Mouse (Mus musculus): ENCODE measurements around the gene 9530077C05Rik. TPM values are rescaled to one million over a fixed set of nuclear protein-coding genes. Genes with fewer than 3 reads are reported as not detected.
A peak's percentile ranks its signal among the peaks of the same experiment; 100 is the strongest.

Gene 9530077C05Rik
- polyA plus RNA-seq, 2 experiments: 1.1 to 1.5 TPM

- TF ChIP-seq CTCF (IDR thresholded peaks at IDR 0.05; ENCODE audit: low read depth): no peak
- TF ChIP-seq EP300 (IDR thresholded peaks at IDR 0.05; ENCODE audit: low read depth): no peak
- Histone ChIP-seq H3K4me3 (ENCODE audit: insufficient read depth in 1 of 2, low read depth in 2 of 2, low read length in 2 of 2) (no peak overlapping the region), H3K27me3 (ENCODE audit: control insufficient read depth, insufficient read depth, low read length) (no peaks in the 10 kb centered on the region), H3K9ac (replicated peaks) (no peak overlapping the region), H3K36me3 (replicated peaks; ENCODE audit: control insufficient read depth, insufficient read depth, low read depth) (peaks cover 22% of the 10 kb centered on the region), H3K4me1 (replicated peaks; ENCODE audit: control insufficient read depth in 2 of 2, insufficient read depth in 2 of 2, low read length in 1 of 2) (peaks cover 0 to 16% of the 10 kb centered on the region in 2 experiments; a peak in 2 of 4 replicates), H3K27ac (no peak overlapping the region), H3K4me2 (ENCODE audit: low read depth) (no peak overlapping the region), H3K9me3 (ENCODE audit: control insufficient read depth, low read length) (no peaks in the 10 kb centered on the region)
- no peak for ATAC-seq (ENCODE audit: insufficient read depth)
- no peak for DNase-seq (ENCODE audit: low read depth in 3 of 3, low spot score in 3 of 3)
- 78% methylated on average over 11 of the region's 11 CpGs for WGBS (ENCODE audit: insufficient replicate concordance)
Observed at GRCm38 (mm10) chr9:22457142-22457835, 46.0 kb downstream of the 9530077C05Rik start.

DNA sequence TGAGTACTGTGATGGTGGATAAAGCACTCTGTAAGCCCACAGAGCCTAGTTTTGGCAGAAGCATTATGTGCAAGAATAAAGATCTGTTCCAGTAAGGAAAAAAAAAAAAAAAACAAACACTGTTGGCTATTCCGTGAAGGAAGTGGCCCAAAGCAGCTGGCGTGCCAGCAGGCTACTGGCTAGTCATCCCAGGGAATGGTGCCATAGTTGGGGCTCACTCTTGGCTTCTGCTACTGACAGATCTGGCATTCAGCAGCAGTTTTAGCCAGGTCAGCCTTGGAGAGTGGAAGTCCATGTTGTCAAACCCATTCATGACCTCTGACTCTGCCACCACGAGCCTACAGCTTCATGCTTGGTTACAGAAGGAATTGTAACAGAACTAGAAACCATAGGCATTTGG lies 50.6 kb downstream of the 9530077C05Rik start:
- 73% methylated on average over 3 of the region's 3 CpGs for WGBS (ENCODE audit: insufficient replicate concordance)
- no peaks in the 10 kb centered on the region for H3K27me3 ChIP-seq (ENCODE audit: control insufficient read depth, insufficient read depth, low read length)
- no peak overlapping the region for H3K27ac ChIP-seq
- TF ChIP-seq CTCF (IDR thresholded peaks at IDR 0.05; ENCODE audit: low read depth) (no peak), EP300 (IDR thresholded peaks at IDR 0.05; ENCODE audit: low read depth) (no peak)
- H3K9me3 ChIP-seq (ENCODE audit: control insufficient read depth, low read length): no peaks in the 10 kb centered on the region
- H3K4me2 ChIP-seq (ENCODE audit: low read depth): no peak overlapping the region
- peaks cover 8% of the 10 kb centered on the region; the same call in 1 of the 2 replicates for H3K36me3 ChIP-seq (replicated peaks; ENCODE audit: control insufficient read depth, insufficient read depth, low read depth)
- H3K4me3 ChIP-seq (ENCODE audit: insufficient read depth in 1 of 2, low read depth in 2 of 2, low read length in 2 of 2): no peak overlapping the region
- no peak for ATAC-seq (ENCODE audit: insufficient read depth)
- no peak for DNase-seq (ENCODE audit: low read depth in 3 of 3, low spot score in 3 of 3)
- no peak overlapping the region for H3K9ac ChIP-seq (replicated peaks)
- no peaks in the 10 kb centered on the region; a peak in 1 of 4 replicates for H3K4me1 ChIP-seq (replicated peaks; ENCODE audit: control insufficient read depth in 2 of 2, insufficient read depth in 2 of 2, low read length in 1 of 2)

DNA sequence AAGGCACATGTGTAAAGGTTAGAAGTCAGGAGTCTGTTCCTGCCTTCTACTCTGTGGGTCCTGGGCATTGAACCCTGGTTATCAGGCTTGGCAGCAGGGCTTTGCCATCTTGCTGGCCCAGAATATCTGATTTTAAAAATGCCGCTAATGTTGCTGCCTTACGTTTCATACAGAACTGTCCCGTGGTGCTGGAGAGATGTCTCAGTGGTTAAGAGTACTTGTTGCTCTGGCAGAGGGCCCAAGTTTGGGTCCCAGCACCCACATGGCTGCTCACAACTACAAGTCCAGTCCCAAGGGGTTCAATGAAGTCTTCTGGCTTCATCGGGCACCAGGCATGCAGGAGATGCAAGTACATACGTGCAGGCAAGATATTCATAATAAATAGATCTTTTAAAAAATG lies 54.9 kb downstream of the 9530077C05Rik start:
- 78% methylated on average over 5 of the region's 5 CpGs for WGBS (ENCODE audit: insufficient replicate concordance)
- no peak overlapping the region for H3K4me2 ChIP-seq (ENCODE audit: low read depth)
- TF ChIP-seq EP300 (IDR thresholded peaks at IDR 0.05; ENCODE audit: low read depth): no peak
- no peak for TF ChIP-seq CTCF (IDR thresholded peaks at IDR 0.05; ENCODE audit: low read depth)
- H3K4me1 ChIP-seq (replicated peaks; ENCODE audit: control insufficient read depth in 2 of 2, insufficient read depth in 2 of 2, low read length in 1 of 2): peaks cover 0 to 5% of the 10 kb centered on the region in 2 experiments; a peak in 1 of 4 replicates
- ATAC-seq (ENCODE audit: insufficient read depth) (no peak), DNase-seq (ENCODE audit: low read depth in 3 of 3, low spot score in 3 of 3) (no peak)
- H3K9ac ChIP-seq (replicated peaks): no peak overlapping the region
- H3K9me3 ChIP-seq (ENCODE audit: control insufficient read depth, low read length): no peaks in the 10 kb centered on the region
- peaks cover 5% of the 10 kb centered on the region; the same call in 1 of the 2 replicates for H3K36me3 ChIP-seq (replicated peaks; ENCODE audit: control insufficient read depth, insufficient read depth, low read depth)
- H3K27ac ChIP-seq: no peak overlapping the region
- H3K4me3 ChIP-seq (ENCODE audit: insufficient read depth in 1 of 2, low read depth in 2 of 2, low read length in 2 of 2): no peak overlapping the region
- H3K27me3 ChIP-seq (ENCODE audit: control insufficient read depth, insufficient read depth, low read length): no peaks in the 10 kb centered on the region

GRCm38 (mm10) chr9:22467371-22468169 lies 56.3 kb downstream of the 9530077C05Rik start:
- peak in 2 of 3 experiments; percentile 30 to 45 for DNase-seq (ENCODE audit: low read depth in 3 of 3, low spot score in 3 of 3)
- H3K4me1 ChIP-seq (replicated peaks; ENCODE audit: control insufficient read depth in 2 of 2, insufficient read depth in 2 of 2, low read length in 1 of 2): peaks cover 0 to 5% of the 10 kb centered on the region in 2 experiments; a peak in 1 of 4 replicates
- H3K9ac ChIP-seq (replicated peaks): peak overlapping the region; percentile 89
- under 1% methylated on average over 73 of the region's 73 CpGs for WGBS (ENCODE audit: insufficient replicate concordance)
- ATAC-seq (ENCODE audit: insufficient read depth): peak; percentile 71
- H3K4me3 ChIP-seq (ENCODE audit: insufficient read depth in 1 of 2, low read depth in 2 of 2, low read length in 2 of 2): peak overlapping the region; percentile 72 to 80
- H3K9me3 ChIP-seq (ENCODE audit: control insufficient read depth, low read length): no peaks in the 10 kb centered on the region
- H3K27me3 ChIP-seq (ENCODE audit: control insufficient read depth, insufficient read depth, low read length): no peaks in the 10 kb centered on the region
- H3K36me3 ChIP-seq (replicated peaks; ENCODE audit: control insufficient read depth, insufficient read depth, low read depth): peaks cover 5% of the 10 kb centered on the region; the same call in 1 of the 2 replicates
- peak overlapping the region; percentile 98 for H3K4me2 ChIP-seq (ENCODE audit: low read depth)
- TF ChIP-seq EP300 (IDR thresholded peaks at IDR 0.05; ENCODE audit: low read depth): no peak
- H3K27ac ChIP-seq: peak overlapping the region; percentile 46

Data from liver, embryonic 14.5 days (tissue).